Mouse (Mus musculus) liver, adult 2 months (tissue): ENCODE results near the gene Susd3.

ENCODE experiments used
- CTCF ChIP-seq: fragments of 200-500 bp; IDR thresholded peaks from 2 replicates; pipeline ENCODE4 v1.5.1; 2011; ENCODE audit warnings: low read depth, low read length, control low read depth
- POLR2A ChIP-seq: fragments of 200-500 bp; IDR thresholded peaks from 2 replicates; pipeline ENCODE4 v1.6.1; 2011; ENCODE audit warnings: low read length, control low read depth; ENCODE audit not compliant: insufficient read depth; ENCODE audit errors: extremely low read depth

GRCm38 (mm10) chr13:49250716-49251517, 2.4 kb upstream of the Susd3 start:
- no peak for TF ChIP-seq CTCF
- no peak for TF ChIP-seq POLR2A
